Mouse (Mus musculus) heart, embryonic 10.5 days (tissue): ENCODE data around the gene 1700028K03Rik. TPM values are rescaled to one million over a fixed set of nuclear protein-coding genes. Genes with fewer than 3 reads are reported as not detected.

ENCODE experiments used
- DNase-seq: peaks from one replicate; pipeline ENCODE4 v3.0.0-alpha.2; 2017; ENCODE audit warnings: low spot score
- H3K27ac ChIP-seq: fragments of 300-500 bp; sonication (generic); 2 replicates; pipeline ENCODE4 v1.5.1; 2016; ENCODE audit warnings: mild to moderate bottlenecking
- H3K27me3 ChIP-seq: fragments of 300-500 bp; sonication (generic); 2 replicates; pipeline ENCODE4 v1.6.1; 2016; ENCODE audit warnings: mild to moderate bottlenecking; ENCODE audit not compliant: poor library complexity, insufficient read depth, severe bottlenecking
- H3K36me3 ChIP-seq: fragments of 300-500 bp; sonication (generic); 2 replicates; pipeline ENCODE4 v1.6.1; 2016; ENCODE audit warnings: mild to moderate bottlenecking, moderate library complexity
- H3K4me1 ChIP-seq: fragments of 300-500 bp; sonication (generic); 2 replicates; pipeline ENCODE4 v1.6.1; 2016; ENCODE audit warnings: mild to moderate bottlenecking
- H3K4me3 ChIP-seq: fragments of 300-500 bp; sonication (generic); 2 replicates; pipeline ENCODE4 v1.5.1; 2016; ENCODE audit warnings: mild to moderate bottlenecking, moderate library complexity
- H3K9me3 ChIP-seq: fragments of 300-500 bp; sonication (generic); 2 replicates; pipeline ENCODE4 v1.6.1; 2016; ENCODE audit warnings: mild to moderate bottlenecking, moderate library complexity
- WGBS: fragments of 180-500 bp; shearing (Covaris S2); methylation state at CpG from one replicate; pipeline ENCODE4 v1.1.7; 2016; 5-methylcytosine and 5-hydroxymethylcytosine counted together
- polyA plus RNA-seq: library from polyadenylated mRNA; unstranded; fragments of >200 nt; fragmentation: Nextera tagmentation; extraction: Ambion mirVana; gene quantifications from 2 replicates; pipeline ENCODE4 v1.2.1, GENCODE M21; 2016

The 1700028K03Rik gene
- polyA plus RNA-seq, result 0.04 and 0.06 TPM in 2 replicates

DNA sequence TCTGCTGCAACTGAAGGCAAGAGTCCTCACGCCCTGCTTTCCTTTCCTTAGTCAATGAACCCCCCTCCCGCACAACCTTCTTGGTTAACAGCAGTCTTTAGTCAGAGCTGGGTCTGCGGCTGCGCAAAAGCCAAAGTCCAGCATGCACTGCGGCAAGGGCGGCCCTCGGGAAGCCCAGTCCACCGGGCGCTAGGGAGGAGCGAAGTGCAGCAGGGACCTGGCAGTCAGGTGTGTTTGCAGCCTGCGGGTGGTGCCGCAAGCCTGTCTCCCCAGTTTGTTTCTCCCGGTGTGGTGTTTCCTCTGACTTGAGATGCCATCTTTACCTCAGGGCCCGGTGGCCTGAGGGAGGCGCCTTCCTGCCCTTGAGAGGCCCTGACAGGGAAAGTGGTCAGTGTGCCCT is at the start of gene 1700028K03Rik:
TSS of gene 1700028K03Rik (plus strand) at position 129 of the 400 bp plus-strand sequence.
- no peaks in the 10 kb centered on the region for H3K27me3 ChIP-seq
- H3K36me3 ChIP-seq, result no peaks in the 10 kb centered on the region
- H3K9me3 ChIP-seq, result no peaks in the 10 kb centered on the region
- no peak for DNase-seq
- WGBS, result 55% methylated on average over 15 of the region's 15 CpGs
- H3K4me3 ChIP-seq, result no peak within 1 kb of the TSS
- no peak within 1 kb of the TSS for H3K27ac ChIP-seq
- H3K4me1 ChIP-seq, result no peaks in the 10 kb centered on the region

DNA sequence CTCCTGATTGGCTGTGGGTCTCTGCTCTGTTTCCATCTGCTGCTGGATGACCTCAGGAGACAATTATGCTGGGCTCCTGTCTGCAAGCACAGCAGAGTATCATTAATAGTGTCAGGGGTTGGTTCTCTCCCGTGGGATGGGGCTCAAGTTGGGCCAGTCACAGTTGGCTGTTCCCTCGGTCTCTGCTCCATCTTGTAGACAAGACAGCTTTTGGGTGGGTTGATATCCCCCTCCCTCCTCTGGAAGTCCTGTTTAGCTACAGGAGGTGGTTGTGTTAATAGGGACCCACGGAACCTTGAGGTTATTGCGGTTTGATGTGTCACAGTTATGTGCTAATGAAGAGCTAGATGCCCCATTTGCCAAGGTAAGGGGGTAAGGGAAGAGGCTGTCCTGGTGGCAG is 45.5 kb upstream of the 1700028K03Rik start:
- no peak for DNase-seq
- Histone ChIP-seq H3K27me3 (no peaks in the 10 kb centered on the region), H3K27ac (no peak overlapping the region), H3K36me3 (peaks cover 4% of the 10 kb centered on the region; the same call in 1 of the 2 replicates), H3K4me3 (no peak overlapping the region), H3K4me1 (peaks cover 9% of the 10 kb centered on the region; the same call in 1 of the 2 replicates), H3K9me3 (no peaks in the 10 kb centered on the region)
- WGBS, result 70% methylated on average over 4 of the region's 4 CpGs

DNA sequence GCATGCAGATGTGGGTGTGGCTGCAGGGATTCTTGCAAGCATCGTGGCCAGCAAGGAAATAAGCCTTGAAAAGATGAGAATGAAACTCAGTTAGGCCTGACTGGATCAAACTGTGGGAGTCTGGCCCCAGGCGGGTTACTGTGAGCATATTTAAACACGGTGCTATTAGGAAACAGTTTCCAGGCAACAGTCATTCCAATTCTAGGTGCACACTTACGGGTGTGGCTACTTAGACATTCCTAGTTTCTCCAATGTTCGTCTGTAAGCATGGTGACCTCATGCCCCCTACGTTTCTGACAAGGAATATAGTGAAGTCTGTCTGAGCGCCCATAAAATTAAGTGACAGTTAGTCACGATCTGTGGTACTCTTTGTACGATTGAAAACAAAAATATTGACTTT is 43.5 kb upstream of the 1700028K03Rik start:
- Histone ChIP-seq H3K9me3 (no peaks in the 10 kb centered on the region), H3K36me3 (peaks cover 8% of the 10 kb centered on the region), H3K4me3 (no peak overlapping the region), H3K27ac (no peak overlapping the region), H3K4me1 (peaks cover 9% of the 10 kb centered on the region; the same call in 1 of the 2 replicates), H3K27me3 (no peaks in the 10 kb centered on the region)
- 81% methylated on average over 9 of the region's 9 CpGs for WGBS
- no peak for DNase-seq

GRCm38 (mm10) chr5:107492471-107492870 is 42.0 kb upstream of the 1700028K03Rik start:
- H3K4me3 ChIP-seq, result no peak overlapping the region
- no peaks in the 10 kb centered on the region for H3K27me3 ChIP-seq
- peaks cover 9% of the 10 kb centered on the region; the same call in 1 of the 2 replicates for H3K4me1 ChIP-seq
- DNase-seq, result no peak
- no peaks in the 10 kb centered on the region for H3K9me3 ChIP-seq
- H3K27ac ChIP-seq, result no peak overlapping the region
- H3K36me3 ChIP-seq, result peaks cover 8% of the 10 kb centered on the region
- 82% methylated on average over 2 of the region's 2 CpGs for WGBS

GRCm38 (mm10) chr5:107494759-107495158 is 39.8 kb upstream of the 1700028K03Rik start:
- H3K36me3 ChIP-seq, result peaks cover 8% of the 10 kb centered on the region
- H3K4me1 ChIP-seq, result no peaks in the 10 kb centered on the region
- no peak overlapping the region for H3K4me3 ChIP-seq
- DNase-seq, result no peak
- no peak overlapping the region for H3K27ac ChIP-seq
- H3K27me3 ChIP-seq, result no peaks in the 10 kb centered on the region
- H3K9me3 ChIP-seq, result no peaks in the 10 kb centered on the region
- 88% methylated on average over 5 of the region's 5 CpGs for WGBS

GRCm38 (mm10) chr5:107496047-107496446 is 38.5 kb upstream of the 1700028K03Rik start:
- no peak for DNase-seq
- 76% methylated on average over 2 of the region's 2 CpGs for WGBS
- H3K4me1 ChIP-seq, result no peaks in the 10 kb centered on the region
- H3K9me3 ChIP-seq, result no peaks in the 10 kb centered on the region
- no peak overlapping the region for H3K4me3 ChIP-seq
- no peaks in the 10 kb centered on the region for H3K27me3 ChIP-seq
- H3K36me3 ChIP-seq, result peaks cover 8% of the 10 kb centered on the region
- no peak overlapping the region for H3K27ac ChIP-seq

GRCm38 (mm10) chr5:107497519-107498501 is 36.7 kb upstream of the 1700028K03Rik start:
- no peaks in the 10 kb centered on the region for H3K27me3 ChIP-seq
- no peaks in the 10 kb centered on the region for H3K4me1 ChIP-seq
- H3K4me3 ChIP-seq, result no peak overlapping the region
- no peaks in the 10 kb centered on the region for H3K9me3 ChIP-seq
- no peak for DNase-seq
- 81% methylated on average over 10 of the region's 10 CpGs for whole genome bisulfite sequencing
- H3K36me3 ChIP-seq, result peaks cover 4% of the 10 kb centered on the region
- H3K27ac ChIP-seq, result no peak overlapping the region

DNA sequence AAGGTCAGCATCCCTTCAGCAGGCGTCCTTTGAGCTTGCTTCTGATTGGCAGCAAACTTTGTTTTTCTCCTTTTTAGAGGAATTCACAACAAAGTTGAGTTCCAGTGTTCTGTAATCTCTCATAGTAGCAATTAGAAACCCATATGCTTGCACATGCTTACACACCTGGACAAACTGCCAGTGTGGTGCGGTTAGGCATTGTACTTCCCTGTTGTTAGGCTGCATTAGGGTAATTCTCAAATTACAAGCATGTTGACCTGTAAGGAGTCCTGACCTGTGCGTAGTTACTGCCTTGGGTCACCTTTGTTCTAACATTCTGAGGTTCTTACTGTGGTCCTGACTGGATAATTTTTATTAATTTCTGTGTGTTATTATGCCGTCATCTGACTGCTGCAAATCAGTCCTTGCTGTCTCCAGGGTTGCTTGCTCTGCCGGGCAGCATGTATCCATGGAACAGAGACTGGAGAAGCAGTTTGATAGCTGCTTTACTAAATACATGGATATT is 35.7 kb upstream of the 1700028K03Rik start:
- H3K9me3 ChIP-seq, result no peaks in the 10 kb centered on the region
- no peak for DNase-seq
- no peaks in the 10 kb centered on the region for H3K4me1 ChIP-seq
- no peaks in the 10 kb centered on the region for H3K27me3 ChIP-seq
- 79% methylated on average over 5 of the region's 5 CpGs for WGBS
- no peak overlapping the region for H3K4me3 ChIP-seq
- H3K36me3 ChIP-seq, result peaks cover 8% of the 10 kb centered on the region
- no peak overlapping the region for H3K27ac ChIP-seq

DNA sequence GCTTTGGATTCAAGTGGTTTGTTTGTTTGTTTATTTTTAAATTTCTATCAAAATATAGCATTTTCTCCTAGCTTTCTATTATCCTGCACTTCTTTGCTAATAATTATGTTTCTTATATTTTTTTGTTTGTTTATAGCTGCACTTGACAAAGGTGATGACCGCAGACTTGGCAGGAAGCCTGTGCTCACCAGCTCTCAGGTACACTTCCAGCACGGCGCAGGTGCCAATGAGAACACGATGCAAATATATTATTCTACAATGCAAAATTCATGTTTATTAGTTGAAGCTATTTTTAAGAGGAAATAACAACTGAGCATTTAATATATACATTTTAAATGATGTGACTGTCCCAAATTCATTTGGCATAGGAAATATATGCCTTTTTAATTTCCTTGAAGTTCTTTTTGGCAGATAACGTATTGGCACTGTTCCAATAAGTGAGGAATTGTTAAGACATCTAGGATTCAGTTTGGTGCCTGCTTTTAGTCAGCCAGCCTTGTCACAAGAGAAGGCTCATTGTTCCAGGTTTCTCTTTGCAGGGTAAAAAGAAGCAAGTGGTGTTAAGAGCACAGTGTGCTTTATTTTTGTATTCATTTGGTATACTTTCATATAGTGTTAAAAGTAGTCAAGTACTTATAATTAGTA is 34.5 kb upstream of the 1700028K03Rik start:
- Histone ChIP-seq H3K27ac (no peak overlapping the region), H3K9me3 (no peaks in the 10 kb centered on the region), H3K4me3 (no peak overlapping the region), H3K4me1 (no peaks in the 10 kb centered on the region), H3K36me3 (0 out of 2 replicates have a peak, but pooled peaks cover 7% of the 10 kb centered on the region), H3K27me3 (no peaks in the 10 kb centered on the region)
- no peak for DNase-seq
- 87% methylated on average over 5 of the region's 5 CpGs for WGBS

DNA sequence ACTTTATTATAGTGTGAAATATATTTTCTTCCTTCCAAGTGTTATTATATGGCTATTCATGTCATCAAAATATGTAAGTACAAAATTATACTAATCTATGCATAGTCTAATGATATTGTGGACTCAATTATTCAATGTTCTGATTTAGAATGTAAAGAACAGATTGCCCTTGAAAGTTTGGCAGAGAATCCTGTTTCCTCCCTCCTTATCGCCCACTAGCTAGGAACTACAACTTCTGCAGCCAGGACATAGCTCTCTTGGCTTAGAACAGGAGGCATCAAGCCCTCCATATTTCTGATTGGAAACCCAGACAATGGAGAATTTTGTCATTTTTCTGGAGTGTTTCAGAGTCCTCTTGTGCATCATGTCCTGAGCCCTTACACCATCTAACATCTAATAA is 33.8 kb upstream of the 1700028K03Rik start:
- Histone ChIP-seq H3K4me3 (no peak overlapping the region), H3K27me3 (no peaks in the 10 kb centered on the region), H3K9me3 (no peaks in the 10 kb centered on the region), H3K4me1 (no peaks in the 10 kb centered on the region), H3K36me3 (0 out of 2 replicates have a peak, but pooled peaks cover 7% of the 10 kb centered on the region), H3K27ac (no peak overlapping the region)
- no peak for DNase-seq
- WGBS, result 91% methylated on average over 1 of the region's 1 CpGs

- H3K27me3 ChIP-seq, result no peaks in the 10 kb centered on the region
- H3K27ac ChIP-seq, result no peak within 1 kb of the TSS
- H3K9me3 ChIP-seq, result no peaks in the 10 kb centered on the region
- 0 out of 2 replicates have a peak, but pooled peaks cover 13% of the 10 kb centered on the region for H3K36me3 ChIP-seq
- 70% methylated on average over 4 of the region's 4 CpGs for WGBS
- no peak within 1 kb of the TSS for H3K4me3 ChIP-seq
- no peak for DNase-seq
- no peaks in the 10 kb centered on the region for H3K4me1 ChIP-seq
These were observed 27.2 kb upstream of the 1700028K03Rik start, which contains the start of gene Gm42669 for GRCm38 (mm10) chr5:107507321-107507720. TSS of gene Gm42669 (plus strand) at chr5:107507621.

DNA sequence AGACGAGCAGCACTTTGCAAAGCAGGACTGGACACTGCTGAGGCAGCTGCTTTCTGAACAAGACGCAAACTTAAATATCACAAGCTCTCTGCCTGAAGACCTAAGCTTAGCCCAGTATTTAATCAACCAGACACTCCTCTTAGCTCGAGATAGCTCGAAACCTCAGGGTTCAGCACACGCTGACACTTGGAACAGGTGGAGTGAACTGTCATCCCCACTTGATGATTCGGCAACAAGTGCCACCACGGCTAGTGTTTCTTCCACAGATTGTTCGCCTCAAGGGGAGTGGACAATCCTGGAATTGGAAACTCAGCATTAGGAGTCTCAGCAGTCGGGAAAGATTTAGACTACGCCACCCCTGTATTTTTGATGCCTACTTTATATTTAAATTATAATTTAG is 24.0 kb upstream of the 1700028K03Rik start:
- DNase-seq, result no peak
- no peaks in the 10 kb centered on the region for H3K4me1 ChIP-seq
- 0 out of 2 replicates have a peak, but pooled peaks cover 5% of the 10 kb centered on the region for H3K36me3 ChIP-seq
- H3K4me3 ChIP-seq, result no peak overlapping the region
- no peaks in the 10 kb centered on the region for H3K9me3 ChIP-seq
- H3K27me3 ChIP-seq, result no peaks in the 10 kb centered on the region
- no peak overlapping the region for H3K27ac ChIP-seq
- 81% methylated on average over 10 of the region's 10 CpGs for WGBS

DNA sequence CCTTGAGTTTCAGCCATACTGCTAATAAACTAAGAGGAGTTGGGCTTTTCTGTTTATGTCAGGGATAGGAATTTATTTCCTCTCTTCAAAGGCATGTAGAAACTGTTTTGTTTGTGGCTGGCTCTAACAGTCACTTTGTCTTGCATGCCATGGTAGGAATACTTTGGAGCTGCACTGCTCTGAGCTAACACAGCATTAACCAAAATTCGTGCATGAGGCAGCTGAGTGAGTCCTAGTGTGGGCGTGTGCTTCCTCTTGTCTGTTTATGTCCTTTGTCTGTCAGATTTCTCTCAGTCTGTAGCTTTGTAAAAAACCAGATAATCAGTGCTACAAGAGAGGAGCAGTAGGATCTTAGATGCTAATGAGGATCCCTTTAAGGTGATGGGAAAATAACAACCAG is 23.2 kb upstream of the 1700028K03Rik start:
- WGBS, result 59% methylated on average over 2 of the region's 2 CpGs
- no peak for DNase-seq
- H3K27ac ChIP-seq, result no peak overlapping the region

More for the DNA sequence above, 23.2 kb upstream of the 1700028K03Rik start:
- H3K27me3 ChIP-seq, result no peaks in the 10 kb centered on the region
- H3K4me3 ChIP-seq, result no peak overlapping the region
- no peaks in the 10 kb centered on the region for H3K9me3 ChIP-seq
- H3K36me3 ChIP-seq, result 0 out of 2 replicates have a peak, but pooled peaks cover 5% of the 10 kb centered on the region
- H3K4me1 ChIP-seq, result no peaks in the 10 kb centered on the region
